Mouse (Mus musculus) lung, adult 18-20 months (tissue): Measurements from ENCODE around the gene Ubap2l.

Experiments used
- DNase-seq, 2 experiments: peaks; one replicate each; pipeline ENCODE4 v3.0.0; 2022; ENCODE audit warnings: mixed read lengths in 2 of 2

The Ubap2l gene

GRCm38 (mm10) chr3:90052351-90053241 lies at the start of gene Ubap2l:
Ubap2l (minus strand) TSS chr3:90052628.
- peak; percentile 94 to 95 for DNase-seq

- DNase-seq: no peak
These were observed 49.2 kb upstream of the Ubap2l start for GRCm38 (mm10) chr3:90101673-90102072.

GRCm38 (mm10) chr3:90101010-90101409 lies 48.6 kb upstream of the Ubap2l start:
- DNase-seq: no peak

- DNase-seq: no peak
These were observed 45.5 kb upstream of the Ubap2l start for GRCm38 (mm10) chr3:90097928-90098327.

- no peak for DNase-seq
These were observed 42.0 kb upstream of the Ubap2l start for GRCm38 (mm10) chr3:90094453-90094852.

GRCm38 (mm10) chr3:90090892-90091291 lies 38.5 kb upstream of the Ubap2l start:
- no peak for DNase-seq

- peak; percentile 43 to 66 for DNase-seq
These were observed 36.2 kb upstream of the Ubap2l start for GRCm38 (mm10) chr3:90088617-90089016.

GRCm38 (mm10) chr3:90086068-90086467 lies 33.6 kb upstream of the Ubap2l start:
- DNase-seq: no peak

GRCm38 (mm10) chr3:90085281-90085680 lies 32.9 kb upstream of the Ubap2l start:
- DNase-seq: peak; percentile 49 to 71

- peak in 1 of 2 experiments; percentile 43 for DNase-seq
These were observed 32.4 kb upstream of the Ubap2l start for GRCm38 (mm10) chr3:90084790-90085189.

GRCm38 (mm10) chr3:90083698-90084324 lies 31.4 kb upstream of the Ubap2l start:
- peak; percentile 41 to 49 for DNase-seq

- DNase-seq: peak; percentile 55 to 75
These were observed 30.6 kb upstream of the Ubap2l start for GRCm38 (mm10) chr3:90083034-90083433.

GRCm38 (mm10) chr3:90081365-90082240 lies 29.2 kb upstream of the Ubap2l start:
- DNase-seq: peak; percentile 47 to 48

- DNase-seq: no peak
These were observed 28.1 kb upstream of the Ubap2l start for GRCm38 (mm10) chr3:90080498-90080863.

- peak; percentile 86 to 87 for DNase-seq
These were observed 27.5 kb upstream of the Ubap2l start for GRCm38 (mm10) chr3:90079763-90080497.

- DNase-seq: peak; percentile 97 to 99
These were observed 26.8 kb upstream of the Ubap2l start for GRCm38 (mm10) chr3:90079133-90079762.

- no peak for DNase-seq
These were observed 25.8 kb upstream of the Ubap2l start for GRCm38 (mm10) chr3:90078224-90078623.

GRCm38 (mm10) chr3:90076921-90077716 lies 24.7 kb upstream of the Ubap2l start:
- peak; percentile 78 to 86 for DNase-seq

- no peak for DNase-seq
These were observed 19.9 kb upstream of the Ubap2l start, which contains the start of gene Tpm3 for GRCm38 (mm10) chr3:90072294-90072693. Tpm3 (plus strand) TSS chr3:90072649.

GRCm38 (mm10) chr3:90069688-90070087 lies 17.3 kb upstream of the Ubap2l start:
- no peak for DNase-seq

- no peak for DNase-seq
These were observed 15.4 kb upstream of the Ubap2l start for GRCm38 (mm10) chr3:90067851-90068250.
